Mouse (Mus musculus): ENCODE results near the gene Gm21312. TPM values are rescaled to one million over a fixed set of nuclear protein-coding genes. Genes with fewer than 3 reads are reported as not detected.
"Not testable (repeated sequence)": the region's sequence is repeated elsewhere in the genome, so short reads cannot be mapped to it uniquely, and the experiment has no call there.

Gm21312 gene
- not detected in 2 replicates for polyA plus RNA-seq (2014; fragmentation: Nextera tagmentation; extraction: Ambion mirVana)

- H3K9ac ChIP-seq (ENCODE audit: low read length); ATAC-seq (replicated peaks; ENCODE audit: low FRiP score, low TSS enrichment, low read depth); H3K36me3 ChIP-seq (ENCODE audit: control insufficient read depth, insufficient read depth, low read length); H3K27ac ChIP-seq (ENCODE audit: low read depth); H3K4me3 ChIP-seq (ENCODE audit: low read depth, low read length); H3K4me1 ChIP-seq (replicated peaks; ENCODE audit: control insufficient read depth, insufficient read depth, low read length); DNase-seq (ENCODE audit: low spot score); H3K9me3 ChIP-seq (ENCODE audit: control insufficient read depth, low read length); H3K4me2 ChIP-seq (ENCODE audit: low read length); H3K27me3 ChIP-seq (replicated peaks; ENCODE audit: control insufficient read depth, insufficient read depth, low read length): not testable (repeated sequence)
- no CpG with 5 or more reads among the region's 3 CpGs for WGBS
These were observed at the start of gene Gm21312 for GRCm38 (mm10) chr10:104176724-104177123. Gm21312 (plus strand) TSS chr10:104177024.

- not testable (repeated sequence) for ATAC-seq (replicated peaks; ENCODE audit: low FRiP score, low TSS enrichment, low read depth); H3K27ac ChIP-seq (ENCODE audit: low read depth); H3K4me2 ChIP-seq (ENCODE audit: low read length); H3K27me3 ChIP-seq (replicated peaks; ENCODE audit: control insufficient read depth, insufficient read depth, low read length); DNase-seq (ENCODE audit: low spot score); H3K9me3 ChIP-seq (ENCODE audit: control insufficient read depth, low read length); H3K9ac ChIP-seq (ENCODE audit: low read length); H3K4me1 ChIP-seq (replicated peaks; ENCODE audit: control insufficient read depth, insufficient read depth, low read length); H3K4me3 ChIP-seq (ENCODE audit: low read depth, low read length); H3K36me3 ChIP-seq (ENCODE audit: control insufficient read depth, insufficient read depth, low read length)
- WGBS = no CpG with 5 or more reads among the region's 3 CpGs
These were observed 34.1 kb upstream of the Gm21312 start, which contains the start of gene Gm21293 for GRCm38 (mm10) chr10:104142687-104143086. Gm21293 (plus strand) TSS chr10:104142987.

GRCm38 (mm10) chr10:104151197-104151596 is 25.6 kb upstream of the Gm21312 start, which contains the start of gene Gm6763:
Gm6763 (plus strand) TSS chr10:104151497.
- not testable (repeated sequence) for H3K4me2 ChIP-seq (ENCODE audit: low read length); H3K27me3 ChIP-seq (replicated peaks; ENCODE audit: control insufficient read depth, insufficient read depth, low read length); H3K27ac ChIP-seq (ENCODE audit: low read depth); ATAC-seq (replicated peaks; ENCODE audit: low FRiP score, low TSS enrichment, low read depth); DNase-seq (ENCODE audit: low spot score); H3K9me3 ChIP-seq (ENCODE audit: control insufficient read depth, low read length); H3K36me3 ChIP-seq (ENCODE audit: control insufficient read depth, insufficient read depth, low read length); H3K4me3 ChIP-seq (ENCODE audit: low read depth, low read length); H3K4me1 ChIP-seq (replicated peaks; ENCODE audit: control insufficient read depth, insufficient read depth, low read length); H3K9ac ChIP-seq (ENCODE audit: low read length)
- no CpG with 5 or more reads among the region's 3 CpGs for WGBS

GRCm38 (mm10) chr10:104159706-104160105 is 17.1 kb upstream of the Gm21312 start, which contains the start of gene Gm8764:
Gm8764 (plus strand) TSS chr10:104160006.
- H3K36me3 ChIP-seq (ENCODE audit: control insufficient read depth, insufficient read depth, low read length); H3K4me1 ChIP-seq (replicated peaks; ENCODE audit: control insufficient read depth, insufficient read depth, low read length); H3K9me3 ChIP-seq (ENCODE audit: control insufficient read depth, low read length); H3K27ac ChIP-seq (ENCODE audit: low read depth); DNase-seq (ENCODE audit: low spot score); ATAC-seq (replicated peaks; ENCODE audit: low FRiP score, low TSS enrichment, low read depth); H3K9ac ChIP-seq (ENCODE audit: low read length); H3K4me2 ChIP-seq (ENCODE audit: low read length); H3K27me3 ChIP-seq (replicated peaks; ENCODE audit: control insufficient read depth, insufficient read depth, low read length); H3K4me3 ChIP-seq (ENCODE audit: low read depth, low read length): not testable (repeated sequence)
- WGBS = no CpG with 5 or more reads among the region's 3 CpGs

- not testable (repeated sequence) for H3K4me3 ChIP-seq (ENCODE audit: low read depth, low read length); H3K4me2 ChIP-seq (ENCODE audit: low read length); H3K4me1 ChIP-seq (replicated peaks; ENCODE audit: control insufficient read depth, insufficient read depth, low read length); H3K27me3 ChIP-seq (replicated peaks; ENCODE audit: control insufficient read depth, insufficient read depth, low read length); DNase-seq (ENCODE audit: low spot score); H3K9ac ChIP-seq (ENCODE audit: low read length); H3K9me3 ChIP-seq (ENCODE audit: control insufficient read depth, low read length); ATAC-seq (replicated peaks; ENCODE audit: low FRiP score, low TSS enrichment, low read depth); H3K27ac ChIP-seq (ENCODE audit: low read depth); H3K36me3 ChIP-seq (ENCODE audit: control insufficient read depth, insufficient read depth, low read length)
- no CpG with 5 or more reads among the region's 3 CpGs for WGBS
These were observed 8.6 kb upstream of the Gm21312 start, which contains the start of gene Gm21304 for GRCm38 (mm10) chr10:104168215-104168614. Gm21304 (plus strand) TSS chr10:104168515.

GRCm38 (mm10) chr10:104185233-104185632 is 8.4 kb downstream of the Gm21312 start, which contains the start of gene Gm20765:
Gm20765 (plus strand) TSS chr10:104185533.
- not testable (repeated sequence) for H3K4me2 ChIP-seq (ENCODE audit: low read length); H3K9ac ChIP-seq (ENCODE audit: low read length); H3K27ac ChIP-seq (ENCODE audit: low read depth); ATAC-seq (replicated peaks; ENCODE audit: low FRiP score, low TSS enrichment, low read depth); H3K36me3 ChIP-seq (ENCODE audit: control insufficient read depth, insufficient read depth, low read length); H3K9me3 ChIP-seq (ENCODE audit: control insufficient read depth, low read length); DNase-seq (ENCODE audit: low spot score); H3K4me3 ChIP-seq (ENCODE audit: low read depth, low read length); H3K27me3 ChIP-seq (replicated peaks; ENCODE audit: control insufficient read depth, insufficient read depth, low read length); H3K4me1 ChIP-seq (replicated peaks; ENCODE audit: control insufficient read depth, insufficient read depth, low read length)
- no CpG with 5 or more reads among the region's 3 CpGs for WGBS

GRCm38 (mm10) chr10:104193742-104194141 is 16.9 kb downstream of the Gm21312 start, which contains the start of gene Gm4340:
Gm4340 (plus strand) TSS chr10:104194042.
- not testable (repeated sequence) for H3K9ac ChIP-seq (ENCODE audit: low read length); H3K9me3 ChIP-seq (ENCODE audit: control insufficient read depth, low read length); H3K4me3 ChIP-seq (ENCODE audit: low read depth, low read length); H3K36me3 ChIP-seq (ENCODE audit: control insufficient read depth, insufficient read depth, low read length); H3K4me2 ChIP-seq (ENCODE audit: low read length); DNase-seq (ENCODE audit: low spot score); ATAC-seq (replicated peaks; ENCODE audit: low FRiP score, low TSS enrichment, low read depth); H3K4me1 ChIP-seq (replicated peaks; ENCODE audit: control insufficient read depth, insufficient read depth, low read length); H3K27me3 ChIP-seq (replicated peaks; ENCODE audit: control insufficient read depth, insufficient read depth, low read length); H3K27ac ChIP-seq (ENCODE audit: low read depth)
- WGBS = no CpG with 5 or more reads among the region's 3 CpGs

DNA sequence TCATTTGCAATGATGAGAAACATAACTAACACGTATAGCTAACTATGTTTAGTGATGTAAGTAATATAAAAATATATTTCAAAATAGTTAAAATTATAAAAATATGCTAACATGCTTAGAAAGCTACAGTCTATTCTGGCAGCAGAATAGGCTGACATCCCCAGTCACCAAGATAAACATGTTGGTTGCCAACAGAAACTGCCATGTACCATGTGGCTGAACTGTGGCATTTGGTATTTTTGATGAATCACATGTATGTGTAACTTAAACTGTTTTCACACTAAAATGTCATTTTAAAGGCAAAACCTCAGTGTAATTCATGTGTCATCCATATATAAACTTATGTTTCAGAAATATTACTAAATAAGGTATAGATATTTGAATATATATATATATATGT is 32.8 kb downstream of the Gm21312 start:
- DNase-seq (ENCODE audit: low spot score) = no peak
- WGBS = 85% methylated on average over 1 of the region's 1 CpGs

More for the DNA sequence above, 32.8 kb downstream of the Gm21312 start:
- no peak overlapping the region for H3K9ac ChIP-seq (ENCODE audit: low read length)
- no peak overlapping the region for H3K27ac ChIP-seq (ENCODE audit: low read depth)
- ATAC-seq (replicated peaks; ENCODE audit: low FRiP score, low TSS enrichment, low read depth) = no peak
- H3K9me3 ChIP-seq (ENCODE audit: control insufficient read depth, low read length) = no peaks in the 10 kb centered on the region
- H3K4me1 ChIP-seq (replicated peaks; ENCODE audit: control insufficient read depth, insufficient read depth, low read length) = no peaks in the 10 kb centered on the region
- no peaks in the 10 kb centered on the region for H3K27me3 ChIP-seq (replicated peaks; ENCODE audit: control insufficient read depth, insufficient read depth, low read length)
- no peak overlapping the region for H3K4me3 ChIP-seq (ENCODE audit: low read depth, low read length)
- no peaks in the 10 kb centered on the region for H3K36me3 ChIP-seq (ENCODE audit: control insufficient read depth, insufficient read depth, low read length)
- H3K4me2 ChIP-seq (ENCODE audit: low read length) = no peak overlapping the region
